Mouse (Mus musculus) c-Kit-positive CD71-positive TER-119-negative erythroid progenitor cells, embryonic 14.5 days (primary cell): ENCODE data around the gene Foxr1.
"Not testable (repeated sequence)": the region's sequence is repeated elsewhere in the genome, so short reads cannot be mapped to it uniquely, and the experiment has no call there.

Source experiments
- DNase-seq: peaks from one replicate; pipeline ENCODE4 v3.0.0-alpha.2; 2013; ENCODE audit warnings: low read depth

The Foxr1 gene

GRCm38 (mm10) chr9:44477339-44478228, 36.6 kb upstream of the Foxr1 start:
- peak; percentile 65 for DNase-seq

- no peak for DNase-seq
Observed at GRCm38 (mm10) chr9:44475936-44476335, 35.0 kb upstream of the Foxr1 start.

GRCm38 (mm10) chr9:44474327-44474726, 33.4 kb upstream of the Foxr1 start:
- DNase-seq = no peak

- DNase-seq = no peak
Observed at GRCm38 (mm10) chr9:44473184-44473583, 32.2 kb upstream of the Foxr1 start.

- DNase-seq = no peak
Observed at GRCm38 (mm10) chr9:44468800-44469199, 27.9 kb upstream of the Foxr1 start.

GRCm38 (mm10) chr9:44468224-44468623, 27.3 kb upstream of the Foxr1 start:
- DNase-seq = no peak

GRCm38 (mm10) chr9:44461950-44462349, 21.0 kb upstream of the Foxr1 start:
- no peak for DNase-seq

- DNase-seq = no peak
Observed at GRCm38 (mm10) chr9:44457035-44457742, 16.3 kb upstream of the Foxr1 start.

- DNase-seq = no peak
Observed at GRCm38 (mm10) chr9:44454891-44455220, 13.9 kb upstream of the Foxr1 start, which contains the start of gene Upk2. Gene Upk2, minus strand, starts transcription at chr9:44454976.

GRCm38 (mm10) chr9:44454132-44454890, 13.4 kb upstream of the Foxr1 start:
- DNase-seq = peak; percentile 50

GRCm38 (mm10) chr9:44450387-44450786, 9.5 kb upstream of the Foxr1 start:
- DNase-seq = peak; percentile 23

- not testable (repeated sequence) for DNase-seq
Observed at GRCm38 (mm10) chr9:44444402-44445025, 3.6 kb upstream of the Foxr1 start.

- no peak for DNase-seq
Observed at GRCm38 (mm10) chr9:44435747-44436146, 5.2 kb downstream of the Foxr1 start.

- DNase-seq = no peak
Observed at GRCm38 (mm10) chr9:44432577-44433185, 8.3 kb downstream of the Foxr1 start.

- DNase-seq = no peak
Observed at GRCm38 (mm10) chr9:44423576-44423975, 17.4 kb downstream of the Foxr1 start.

GRCm38 (mm10) chr9:44420280-44420898, 20.5 kb downstream of the Foxr1 start:
- DNase-seq = no peak

GRCm38 (mm10) chr9:44419730-44420129, 21.2 kb downstream of the Foxr1 start:
- not testable (repeated sequence) for DNase-seq

GRCm38 (mm10) chr9:44418519-44419385, 22.2 kb downstream of the Foxr1 start, which contains the start of gene Ccdc84:
Gene Ccdc84, minus strand, starts transcription at chr9:44418569.
- DNase-seq = no peak

GRCm38 (mm10) chr9:44417892-44418363, 23.0 kb downstream of the Foxr1 start:
- peak; percentile 87 for DNase-seq
